Mouse (Mus musculus) kidney, postnatal 0 days (tissue): ENCODE data around the gene AL731706.1. TPM values are rescaled to one million over a fixed set of nuclear protein-coding genes. Genes with fewer than 3 reads are reported as not detected.

Source experiments
- ATAC-seq: fragments of 200-750 bp; cut with Nextera tagmentation; replicated peaks from 2 replicates; pipeline ENCODE4 v1.8.0; 2017; ENCODE audit warnings: low read depth, moderate number of reproducible peaks, moderate TSS enrichment, moderate library complexity; ENCODE audit not compliant: low FRiP score
- DNase-seq: peaks from one replicate; pipeline ENCODE4 v3.0.0-alpha.2; 2016; ENCODE audit warnings: low spot score
- H3K27ac ChIP-seq: fragments of 300-500 bp; sonication (generic); 2 replicates; pipeline ENCODE4 v1.5.1; 2014; ENCODE audit warnings: mild to moderate bottlenecking
- H3K27me3 ChIP-seq: fragments of 300-500 bp; sonication (generic); 2 replicates; pipeline ENCODE4 v1.6.1; 2014; ENCODE audit warnings: low read length, mixed read lengths; ENCODE audit not compliant: insufficient read depth
- H3K36me3 ChIP-seq: fragments of 300-500 bp; sonication (generic); 2 replicates; pipeline ENCODE4 v1.6.1; 2014; ENCODE audit warnings: low read length, mixed read lengths; ENCODE audit not compliant: insufficient read depth
- H3K4me1 ChIP-seq: fragments of 300-500 bp; sonication (generic); replicated peaks from 2 replicates; pipeline ENCODE4 v1.6.1; 2014; ENCODE audit warnings: antibody characterized with exemption, low read length, mixed read lengths; ENCODE audit not compliant: insufficient read depth
- H3K4me2 ChIP-seq: fragments of 300-500 bp; sonication (generic); 2 replicates; pipeline ENCODE4 v1.6.1; 2014; ENCODE audit warnings: mild to moderate bottlenecking, low read length, moderate library complexity, mixed read lengths
- H3K4me3 ChIP-seq: fragments of 300-500 bp; sonication (generic); replicated peaks from 2 replicates; pipeline ENCODE4 v1.5.1; 2014; ENCODE audit warnings: low read depth, low read length
- H3K9ac ChIP-seq: fragments of 300-500 bp; sonication (generic); 2 replicates; pipeline ENCODE4 v1.6.1; 2014; ENCODE audit warnings: low read depth, low read length
- H3K9me3 ChIP-seq: fragments of 300-500 bp; sonication (generic); replicated peaks from 2 replicates; pipeline ENCODE4 v1.6.1; 2016; ENCODE audit warnings: low read length, inconsistent platforms, mixed read lengths
- CTCF ChIP-seq: IDR thresholded peaks from 2 replicates; pipeline ENCODE4 v1.5.1; 2016; ENCODE audit warnings: antibody characterized with exemption, low read depth, mild to moderate bottlenecking, moderate library complexity
- WGBS: fragments of 180-500 bp; shearing (Covaris S2); extraction: QIAGEN DNeasy Blood & Tissue Kit; methylation state at CpG from one replicate; pipeline ENCODE4 v1.1.7; 2014; 5-methylcytosine and 5-hydroxymethylcytosine counted together
- polyA plus RNA-seq: library from polyadenylated mRNA; unstranded; fragments of >200 nt; fragmentation: Nextera tagmentation; extraction: Ambion mirVana; gene quantifications from 2 replicates; pipeline ENCODE4 v1.2.1, GENCODE M21; 2015

The AL731706.1 gene
- polyA plus RNA-seq, 1 experiment from 2014 or later, result 48.2 TPM

DNA sequence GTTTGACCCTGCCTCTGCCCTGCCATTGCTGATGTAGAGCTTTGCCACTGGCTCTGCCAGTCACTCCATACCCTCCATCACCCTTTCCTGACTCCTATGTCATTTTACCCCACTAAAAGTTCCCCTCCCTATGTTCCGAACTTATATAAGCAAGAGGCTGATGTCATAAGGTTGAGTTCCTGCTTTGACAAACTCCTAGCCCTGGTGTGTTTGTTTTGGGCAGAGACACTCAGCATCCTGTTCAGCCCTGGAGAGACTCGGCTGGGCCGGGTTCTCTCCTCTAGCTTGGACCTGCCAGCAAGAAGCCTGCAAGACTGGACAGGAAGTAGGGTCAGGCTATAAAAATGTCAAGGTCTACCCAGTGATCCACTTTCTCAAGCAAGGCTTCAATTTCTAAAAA lies 58.3 kb downstream of the AL731706.1 start:
- H3K4me1 ChIP-seq, result no peaks in the 10 kb centered on the region
- no peaks in the 10 kb centered on the region for H3K36me3 ChIP-seq
- 7% methylated on average over 3 of the region's 3 CpGs for WGBS
- no peaks in the 10 kb centered on the region for H3K27me3 ChIP-seq
- DNase-seq, result peak; percentile 32
- no peak for ATAC-seq
- H3K4me2 ChIP-seq, result no peak overlapping the region
- no peaks in the 10 kb centered on the region for H3K9me3 ChIP-seq
- no peak for TF ChIP-seq CTCF
- no peak overlapping the region for H3K27ac ChIP-seq
- H3K4me3 ChIP-seq, result no peak overlapping the region
- no peak overlapping the region for H3K9ac ChIP-seq

Other genes with a start within 250 kb of the AL731706.1 start
- gene Snap25, start 177.9 kb downstream of the AL731706.1 start, polyA plus RNA-seq, result 0.09 TPM in 1 of 2 replicates, not detected in the other
- 32.8 and 40.4 TPM in 2 replicates for gene AL731706.2, start 5.7 kb downstream of the AL731706.1 start, polyA plus RNA-seq
- gene Slx4ip, start 171 bp downstream of the AL731706.1 start, polyA plus RNA-seq, result 4.3 and 4.7 TPM in 2 replicates
- 18.6 and 18.9 TPM in 2 replicates for gene Mkks, start within 50 bp of the AL731706.1 start, polyA plus RNA-seq
- gene Jag1, start 225.3 kb upstream of the AL731706.1 start, polyA plus RNA-seq, result 44.6 and 47.6 TPM in 2 replicates